Mouse (Mus musculus): ENCODE results near the gene Usp7. TPM values are rescaled to one million over a fixed set of nuclear protein-coding genes. Genes with fewer than 3 reads are reported as not detected.
"Not testable (repeated sequence)": the region's sequence is repeated elsewhere in the genome, so short reads cannot be mapped to it uniquely, and the experiment has no call there.

The Usp7 gene
- polyA plus RNA-seq, 1 experiment from 2014 or later: 34.2 TPM

GRCm38 (mm10) chr16:8743989-8744388 lies 48.1 kb downstream of the Usp7 start:
- Histone ChIP-seq H3K27ac (no peak overlapping the region), H3K4me3 (no peak overlapping the region), H3K4me1 (0 out of 2 replicates have a peak, but pooled peaks cover 4% of the 10 kb centered on the region), H3K27me3 (replicated peaks) (no peaks in the 10 kb centered on the region), H3K9me3 (no peaks in the 10 kb centered on the region), H3K4me2 (no peak overlapping the region), H3K9ac (no peak overlapping the region), H3K36me3 (replicated peaks) (no peaks in the 10 kb centered on the region)
- ATAC-seq (replicated peaks): no peak
- 75% methylated on average over 3 of the region's 3 CpGs for WGBS

- H3K27ac ChIP-seq: no peak overlapping the region
- peaks cover 12% of the 10 kb centered on the region for H3K4me1 ChIP-seq
- no peaks in the 10 kb centered on the region for H3K27me3 ChIP-seq (replicated peaks)
- no peaks in the 10 kb centered on the region for H3K36me3 ChIP-seq (replicated peaks)
- no peak for ATAC-seq (replicated peaks)
- H3K4me3 ChIP-seq: no peak overlapping the region
- WGBS: 74% methylated on average over 5 of the region's 5 CpGs
- H3K9ac ChIP-seq: no peak overlapping the region
- no peaks in the 10 kb centered on the region for H3K9me3 ChIP-seq
- no peak overlapping the region for H3K4me2 ChIP-seq
Observed at GRCm38 (mm10) chr16:8741697-8742096, 50.4 kb downstream of the Usp7 start.

GRCm38 (mm10) chr16:8741110-8741509 lies 51.0 kb downstream of the Usp7 start:
- no peaks in the 10 kb centered on the region for H3K27me3 ChIP-seq (replicated peaks)
- no peak overlapping the region for H3K27ac ChIP-seq
- no peaks in the 10 kb centered on the region for H3K9me3 ChIP-seq
- no peak overlapping the region for H3K4me2 ChIP-seq
- peaks cover 18% of the 10 kb centered on the region for H3K4me1 ChIP-seq
- H3K9ac ChIP-seq: no peak overlapping the region
- no peak for ATAC-seq (replicated peaks)
- 65% methylated on average over 1 of the region's 1 CpGs for WGBS
- H3K36me3 ChIP-seq (replicated peaks): no peaks in the 10 kb centered on the region
- no peak overlapping the region for H3K4me3 ChIP-seq

GRCm38 (mm10) chr16:8738542-8739514 lies 53.3 kb downstream of the Usp7 start:
- ATAC-seq (replicated peaks): peak; percentile 92
- 2% methylated on average over 65 of the region's 126 CpGs for WGBS
- H3K9ac ChIP-seq: peak overlapping the region; percentile 95
- peaks cover 39% of the 10 kb centered on the region for H3K4me1 ChIP-seq
- peak overlapping the region; percentile 73 for H3K4me2 ChIP-seq
- H3K36me3 ChIP-seq (replicated peaks): no peaks in the 10 kb centered on the region
- H3K27ac ChIP-seq: peak overlapping the region; percentile 96
- no peaks in the 10 kb centered on the region for H3K27me3 ChIP-seq (replicated peaks)
- H3K4me3 ChIP-seq: peak overlapping the region; percentile 97
- H3K9me3 ChIP-seq: no peaks in the 10 kb centered on the region

- ATAC-seq (replicated peaks): peak; percentile 13
- Histone ChIP-seq H3K4me3 (peak overlapping the region; percentile 97), H3K27ac (peak overlapping the region; percentile 96), H3K4me2 (peak overlapping the region; percentile 76), H3K4me1 (peaks cover 39% of the 10 kb centered on the region), H3K36me3 (replicated peaks) (no peaks in the 10 kb centered on the region), H3K27me3 (replicated peaks) (no peaks in the 10 kb centered on the region), H3K9me3 (no peaks in the 10 kb centered on the region), H3K9ac (peak overlapping the region; percentile 89)
- under 1% methylated on average over 94 of the region's 110 CpGs for WGBS
Observed at GRCm38 (mm10) chr16:8737666-8738541, 54.2 kb downstream of the Usp7 start.

- under 1% methylated on average over 11 of the region's 11 CpGs for WGBS
- Histone ChIP-seq H3K4me2 (peak overlapping the region; percentile 76), H3K27me3 (replicated peaks) (no peaks in the 10 kb centered on the region), H3K9me3 (no peaks in the 10 kb centered on the region), H3K4me3 (peak overlapping the region; percentile 97), H3K36me3 (replicated peaks) (no peaks in the 10 kb centered on the region), H3K27ac (no peak overlapping the region), H3K4me1 (peaks cover 39% of the 10 kb centered on the region), H3K9ac (peak overlapping the region; percentile 89)
- ATAC-seq (replicated peaks): no peak
Observed at GRCm38 (mm10) chr16:8737341-8737665, 54.8 kb downstream of the Usp7 start.

GRCm38 (mm10) chr16:8736757-8737156 lies 55.4 kb downstream of the Usp7 start:
- 4% methylated on average over 7 of the region's 7 CpGs for WGBS
- Histone ChIP-seq H3K27me3 (replicated peaks) (no peaks in the 10 kb centered on the region), H3K4me2 (peak overlapping the region; percentile 76), H3K36me3 (replicated peaks) (no peaks in the 10 kb centered on the region), H3K4me1 (peaks cover 39% of the 10 kb centered on the region), H3K9ac (peak overlapping the region; percentile 89), H3K9me3 (no peaks in the 10 kb centered on the region), H3K4me3 (peak overlapping the region; percentile 97), H3K27ac (no peak overlapping the region)
- no peak for ATAC-seq (replicated peaks)

- H3K9ac ChIP-seq: peak overlapping the region; percentile 6; the same call in 1 of the 2 replicates
- no peaks in the 10 kb centered on the region for H3K36me3 ChIP-seq (replicated peaks)
- no peaks in the 10 kb centered on the region for H3K9me3 ChIP-seq
- H3K4me1 ChIP-seq: peaks cover 42% of the 10 kb centered on the region
- 16% methylated on average over 8 of the region's 8 CpGs for WGBS
- H3K4me3 ChIP-seq: peak overlapping the region; percentile 97
- no peaks in the 10 kb centered on the region for H3K27me3 ChIP-seq (replicated peaks)
- H3K4me2 ChIP-seq: peak overlapping the region; percentile 76
- ATAC-seq (replicated peaks): no peak
- no peak overlapping the region for H3K27ac ChIP-seq
Observed at GRCm38 (mm10) chr16:8736032-8736431, 56.1 kb downstream of the Usp7 start.

- no peak for ATAC-seq (replicated peaks)
- WGBS: 81% methylated on average over 4 of the region's 4 CpGs
- Histone ChIP-seq H3K9me3 (no peaks in the 10 kb centered on the region), H3K27ac (no peak overlapping the region), H3K9ac (no peak overlapping the region), H3K4me1 (peaks cover 42% of the 10 kb centered on the region), H3K36me3 (replicated peaks) (no peaks in the 10 kb centered on the region), H3K27me3 (replicated peaks) (no peaks in the 10 kb centered on the region), H3K4me2 (no peak overlapping the region), H3K4me3 (no peak overlapping the region)
Observed at GRCm38 (mm10) chr16:8734693-8735092, 57.4 kb downstream of the Usp7 start.

GRCm38 (mm10) chr16:8733624-8734023 lies 58.5 kb downstream of the Usp7 start:
- peaks cover 48% of the 10 kb centered on the region for H3K4me1 ChIP-seq
- H3K4me2 ChIP-seq: no peak overlapping the region
- H3K9me3 ChIP-seq: no peaks in the 10 kb centered on the region
- H3K4me3 ChIP-seq: no peak overlapping the region
- H3K9ac ChIP-seq: no peak overlapping the region
- no peak for ATAC-seq (replicated peaks)
- H3K27me3 ChIP-seq (replicated peaks): no peaks in the 10 kb centered on the region
- H3K36me3 ChIP-seq (replicated peaks): no peaks in the 10 kb centered on the region
- 96% methylated on average over 4 of the region's 4 CpGs for WGBS
- H3K27ac ChIP-seq: no peak overlapping the region

GRCm38 (mm10) chr16:8732450-8732849 lies 59.7 kb downstream of the Usp7 start:
- 95% methylated on average over 3 of the region's 4 CpGs for WGBS
- H3K4me2 ChIP-seq; H3K36me3 ChIP-seq (replicated peaks); H3K9me3 ChIP-seq; H3K9ac ChIP-seq; H3K4me3 ChIP-seq; ATAC-seq (replicated peaks); H3K27me3 ChIP-seq (replicated peaks); H3K27ac ChIP-seq: not testable (repeated sequence)
- H3K4me1 ChIP-seq: peaks cover 53% of the 10 kb centered on the region

- ATAC-seq (replicated peaks): no peak
- H3K4me3 ChIP-seq: no peak overlapping the region
- H3K27ac ChIP-seq: no peak overlapping the region
- H3K27me3 ChIP-seq (replicated peaks): no peaks in the 10 kb centered on the region
- H3K9me3 ChIP-seq: no peaks in the 10 kb centered on the region
- H3K36me3 ChIP-seq (replicated peaks): no peaks in the 10 kb centered on the region
- 92% methylated on average over 7 of the region's 7 CpGs for WGBS
- H3K9ac ChIP-seq: no peak overlapping the region
- H3K4me1 ChIP-seq: peaks cover 45% of the 10 kb centered on the region
- no peak overlapping the region for H3K4me2 ChIP-seq
Observed at GRCm38 (mm10) chr16:8731630-8732029, 60.5 kb downstream of the Usp7 start.

Data from midbrain, embryonic 15.5 days (tissue).